Mouse (Mus musculus): Measurements from ENCODE around the gene Cdkn2b. TPM values are rescaled to one million over a fixed set of nuclear protein-coding genes. Genes with fewer than 3 reads are reported as not detected.

Cdkn2b gene
- total RNA-seq (2015) = not detected in 2 replicates
- 0.41 TPM in 1 of 2 replicates, not detected in the other for total RNA-seq (2017)

DNA sequence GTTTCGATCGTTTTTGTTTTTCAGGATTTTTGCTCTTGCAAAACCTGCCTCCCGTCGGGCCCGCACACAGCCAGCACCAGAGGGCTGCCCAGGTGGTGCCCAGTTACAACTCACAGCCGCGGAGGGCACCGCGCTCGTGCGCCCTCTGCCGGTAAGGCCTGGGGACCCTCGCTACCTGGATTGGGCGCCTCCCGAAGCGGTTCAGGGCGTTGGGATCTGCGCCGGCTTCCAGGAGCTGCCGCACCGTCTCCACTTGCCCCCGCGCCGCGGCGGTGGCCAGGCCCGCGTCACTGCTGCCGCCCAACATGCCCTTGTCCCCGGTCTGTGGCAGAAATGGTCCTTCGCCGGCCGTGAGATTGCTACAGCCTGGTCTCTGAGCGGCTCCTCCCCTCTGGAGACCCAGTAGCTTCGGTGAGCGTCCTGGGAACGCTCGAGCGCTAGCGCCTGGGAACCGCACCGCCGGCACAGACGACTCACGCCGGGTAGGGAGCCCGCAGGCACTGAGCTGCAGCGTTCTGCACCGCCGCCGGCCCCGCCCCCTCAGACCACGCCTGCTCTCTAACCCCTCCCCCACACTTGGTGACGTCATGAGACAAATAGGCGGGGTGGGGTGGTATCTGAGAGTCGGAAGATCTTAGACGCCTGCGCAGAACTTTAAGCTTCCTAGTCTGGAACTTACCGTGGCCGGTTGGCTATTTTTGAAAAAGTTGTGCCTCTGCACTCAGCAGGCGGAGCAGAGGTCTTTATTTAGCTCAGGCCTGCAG lies at the start of gene Cdkn2b:
Cdkn2b (minus strand) TSS at position 549 of the 764 bp plus-strand sequence.
- ATAC-seq (ENCODE audit: poor library complexity, severe bottlenecking) = peak; percentile 89

DNA sequence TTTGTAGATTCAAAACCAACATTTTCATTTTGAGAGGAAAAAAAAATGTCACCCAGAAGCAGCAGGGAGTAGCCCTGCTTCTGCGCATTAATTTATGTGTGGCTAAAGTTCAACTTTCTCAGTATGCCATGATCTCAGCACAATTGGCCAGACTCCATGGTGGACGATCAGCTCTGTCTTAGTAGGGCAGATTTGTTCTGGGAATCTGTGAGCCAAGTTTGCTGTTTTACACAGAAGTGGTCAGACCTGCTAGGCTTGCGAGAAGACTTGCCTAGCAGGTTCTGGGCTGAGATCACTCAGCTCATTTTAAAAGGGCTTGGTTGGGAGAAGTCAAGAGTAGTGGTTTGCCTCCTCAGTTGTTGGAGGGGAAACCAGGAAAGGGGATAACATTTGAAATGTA lies 49.5 kb upstream of the Cdkn2b start:
- no peak for ATAC-seq (ENCODE audit: poor library complexity, severe bottlenecking)

DNA sequence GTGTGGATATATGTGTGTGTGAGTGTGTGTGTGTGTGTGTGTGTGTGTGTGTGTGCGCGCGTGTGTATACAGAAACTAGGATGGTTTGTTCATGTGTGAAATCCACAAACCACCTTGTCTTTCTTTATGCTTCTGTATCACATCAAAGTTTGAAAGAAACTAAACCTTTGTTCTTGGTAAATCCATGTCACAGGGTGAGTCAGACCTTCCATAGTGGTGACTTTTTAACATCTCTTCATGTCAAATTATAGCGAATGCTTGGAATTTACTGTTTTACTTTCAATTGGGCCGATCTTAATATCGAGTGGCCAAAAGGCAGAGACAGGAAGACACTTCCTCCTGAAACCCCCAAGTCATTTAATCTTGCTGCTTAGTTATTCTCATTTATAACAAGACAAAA lies 48.7 kb upstream of the Cdkn2b start:
- no peak for ATAC-seq (ENCODE audit: poor library complexity, severe bottlenecking)

- 0 out of 2 replicates have a peak, but pooled peaks have one; percentile 27 for ATAC-seq (ENCODE audit: poor library complexity, severe bottlenecking)
These were observed 43.1 kb upstream of the Cdkn2b start for GRCm38 (mm10) chr4:89353935-89354334.

- no peak for ATAC-seq (ENCODE audit: poor library complexity, severe bottlenecking)
These were observed 42.3 kb upstream of the Cdkn2b start for GRCm38 (mm10) chr4:89353071-89353582.

DNA sequence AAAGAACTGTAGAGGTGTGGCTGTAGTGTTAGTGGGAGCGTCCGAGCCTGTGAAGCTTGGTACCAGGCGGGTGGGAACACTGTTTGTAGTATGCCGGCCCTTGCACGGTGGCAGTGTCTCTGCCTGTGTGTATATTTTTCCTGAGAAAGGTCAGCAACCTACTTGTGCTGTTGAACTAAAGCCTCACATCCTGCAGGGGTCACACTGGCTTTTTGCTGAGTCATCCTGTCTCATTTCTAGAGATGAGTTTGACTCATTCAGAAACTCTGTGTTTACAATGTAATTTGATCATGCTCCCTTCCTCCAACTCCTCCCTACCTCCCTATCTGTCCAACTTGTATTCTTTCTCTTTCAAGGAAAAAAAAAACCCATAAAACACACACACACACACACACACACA lies 40.6 kb upstream of the Cdkn2b start:
- peak; percentile 10; the same call in 1 of the 2 replicates for ATAC-seq (ENCODE audit: poor library complexity, severe bottlenecking)

DNA sequence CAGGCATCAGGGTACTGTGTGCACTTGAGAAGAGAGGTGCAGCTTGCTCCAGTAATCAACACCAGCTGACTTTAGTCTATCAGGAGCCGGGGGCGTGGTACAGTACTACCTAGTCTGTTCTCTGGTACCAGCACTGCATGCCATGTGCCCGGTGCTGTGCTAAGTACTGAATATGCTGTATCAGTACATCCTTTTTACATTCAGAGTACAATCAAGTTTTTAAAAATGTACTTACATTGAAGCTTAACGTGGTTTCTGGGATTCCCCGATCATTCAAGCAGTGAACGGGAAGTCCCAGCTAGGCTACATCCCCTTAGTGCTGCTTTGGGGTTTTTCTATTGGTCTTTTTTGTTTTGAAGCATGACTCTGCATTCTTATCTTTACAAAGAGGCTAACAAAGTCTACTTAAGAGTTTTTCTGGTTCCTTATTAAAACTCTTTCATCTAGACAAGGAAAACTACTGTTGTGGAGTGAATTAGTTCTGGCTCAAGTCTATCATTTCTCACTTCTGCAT lies 40.2 kb upstream of the Cdkn2b start:
- ATAC-seq (ENCODE audit: poor library complexity, severe bottlenecking) = no peak

- ATAC-seq (ENCODE audit: poor library complexity, severe bottlenecking) = no peak
These were observed 39.6 kb upstream of the Cdkn2b start for GRCm38 (mm10) chr4:89350391-89350790.

- ATAC-seq (ENCODE audit: poor library complexity, severe bottlenecking) = no peak
These were observed 38.0 kb upstream of the Cdkn2b start for GRCm38 (mm10) chr4:89348842-89349241.

- ATAC-seq (ENCODE audit: poor library complexity, severe bottlenecking) = no peak
These were observed 2.6 kb upstream of the Cdkn2b start for GRCm38 (mm10) chr4:89313461-89313860.

DNA sequence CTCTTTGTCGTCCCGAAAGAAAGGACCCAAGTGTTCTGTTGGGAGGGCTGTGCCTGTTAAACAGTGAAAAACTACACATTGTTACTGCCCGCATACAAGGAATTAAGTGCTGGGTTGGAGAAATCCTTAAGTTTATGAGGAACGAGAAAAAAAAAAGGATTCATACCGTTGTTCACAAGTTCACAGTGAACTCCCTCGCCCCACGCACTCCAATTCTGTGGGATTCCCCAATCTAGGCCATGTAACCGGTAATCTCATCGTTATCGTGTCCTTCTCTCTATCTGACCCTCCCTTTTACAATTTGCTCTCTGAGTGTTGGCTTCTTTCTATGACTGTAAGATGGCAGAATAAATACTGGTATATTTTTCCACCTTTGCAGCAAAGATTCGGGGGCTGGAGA lies 843 bp downstream of the Cdkn2b start:
- ATAC-seq (ENCODE audit: poor library complexity, severe bottlenecking) = no peak

DNA sequence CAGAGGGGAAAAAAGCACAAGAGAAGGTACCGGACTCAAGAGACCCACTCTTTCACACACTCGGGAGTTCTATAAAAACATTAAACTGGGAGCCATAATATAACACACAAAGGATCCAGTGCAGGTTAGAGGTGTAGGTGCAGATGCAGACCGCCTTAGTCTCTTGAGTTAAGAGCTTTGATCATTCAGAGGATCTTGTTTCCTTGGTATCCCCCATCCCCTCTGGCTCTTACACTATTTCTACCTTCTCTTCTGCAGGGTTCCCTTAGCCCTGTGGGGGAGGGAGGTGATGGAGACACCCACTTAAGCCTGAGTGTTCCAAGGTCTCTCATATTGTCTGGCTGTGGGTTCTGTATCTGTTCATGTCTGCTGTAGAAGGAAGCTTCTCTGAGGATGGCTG lies 2.8 kb downstream of the Cdkn2b start:
- no peak for ATAC-seq (ENCODE audit: poor library complexity, severe bottlenecking)

- ATAC-seq (ENCODE audit: poor library complexity, severe bottlenecking) = no peak
These were observed 4.0 kb downstream of the Cdkn2b start for GRCm38 (mm10) chr4:89306798-89307365.

- no peak for ATAC-seq (ENCODE audit: poor library complexity, severe bottlenecking)
These were observed 5.1 kb downstream of the Cdkn2b start for GRCm38 (mm10) chr4:89305691-89306090.

DNA sequence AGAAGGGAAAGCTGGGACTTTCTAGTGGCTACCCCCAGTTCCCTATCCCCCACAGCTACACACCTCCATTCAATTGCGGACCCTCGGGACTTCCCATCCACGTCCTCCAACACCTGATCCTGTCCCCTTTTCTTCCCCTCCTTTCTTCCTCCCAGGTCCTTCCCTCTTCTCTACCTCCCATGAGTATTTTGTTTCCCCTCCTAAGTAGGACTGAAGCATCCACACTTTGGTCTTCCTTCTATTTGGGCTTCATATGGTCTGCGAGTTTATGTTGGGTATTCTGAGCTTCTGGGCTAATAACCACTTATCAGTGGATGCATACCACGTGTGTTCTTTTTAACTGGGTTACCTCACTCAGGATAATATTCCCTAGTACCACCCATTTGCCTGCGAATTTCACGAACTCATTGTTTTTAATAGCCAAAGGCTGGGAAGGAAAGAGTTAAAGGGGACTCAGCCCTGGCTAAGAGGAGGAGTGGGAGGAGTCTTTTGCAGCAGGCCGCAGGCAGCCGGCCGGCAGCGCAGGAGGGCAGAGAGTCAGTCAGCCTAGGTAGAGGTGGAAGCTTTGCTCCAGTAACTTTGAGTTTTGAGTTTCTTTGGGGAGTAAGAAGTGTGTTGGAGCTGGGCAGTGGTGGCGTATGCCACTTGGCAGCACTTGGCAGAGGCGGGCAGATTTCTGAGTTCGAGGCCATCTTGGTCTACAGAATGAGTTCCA lies 7.4 kb downstream of the Cdkn2b start:
- no peak for ATAC-seq (ENCODE audit: poor library complexity, severe bottlenecking)

DNA sequence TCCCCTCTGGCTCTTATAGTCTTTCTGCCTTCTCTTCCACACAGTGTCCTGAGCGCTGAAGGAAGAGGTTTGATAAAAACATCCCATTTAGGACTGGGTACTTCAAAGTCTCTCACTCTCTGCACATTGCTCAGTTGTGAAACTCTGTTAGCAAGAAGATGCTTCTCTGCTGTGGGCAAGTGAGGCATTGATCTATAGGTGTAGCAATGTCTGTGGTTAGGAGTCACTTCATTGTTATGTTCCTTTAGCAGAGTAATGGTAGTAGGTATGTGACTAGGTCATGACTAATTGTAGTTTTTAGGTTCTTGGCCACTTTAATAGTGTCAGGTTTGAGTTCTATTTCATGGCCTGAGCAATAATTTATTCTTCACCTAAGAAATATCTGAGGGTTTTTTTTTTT lies 8.7 kb downstream of the Cdkn2b start:
- ATAC-seq (ENCODE audit: poor library complexity, severe bottlenecking) = no peak

- no peak for ATAC-seq (ENCODE audit: poor library complexity, severe bottlenecking)
These were observed 11.1 kb downstream of the Cdkn2b start for GRCm38 (mm10) chr4:89299721-89300120.

GRCm38 (mm10) chr4:89295441-89296220 lies 15.2 kb downstream of the Cdkn2b start:
- ATAC-seq (ENCODE audit: poor library complexity, severe bottlenecking) = peak; percentile 53

- ATAC-seq (ENCODE audit: poor library complexity, severe bottlenecking) = peak; percentile 83
These were observed 16.1 kb downstream of the Cdkn2b start, which contains the start of gene Cdkn2a for GRCm38 (mm10) chr4:89294486-89295440. TSS of gene Cdkn2a (minus strand) at chr4:89294653.
